Mouse (Mus musculus): Measurements from ENCODE around the gene Rora.

Gene Rora

DNA sequence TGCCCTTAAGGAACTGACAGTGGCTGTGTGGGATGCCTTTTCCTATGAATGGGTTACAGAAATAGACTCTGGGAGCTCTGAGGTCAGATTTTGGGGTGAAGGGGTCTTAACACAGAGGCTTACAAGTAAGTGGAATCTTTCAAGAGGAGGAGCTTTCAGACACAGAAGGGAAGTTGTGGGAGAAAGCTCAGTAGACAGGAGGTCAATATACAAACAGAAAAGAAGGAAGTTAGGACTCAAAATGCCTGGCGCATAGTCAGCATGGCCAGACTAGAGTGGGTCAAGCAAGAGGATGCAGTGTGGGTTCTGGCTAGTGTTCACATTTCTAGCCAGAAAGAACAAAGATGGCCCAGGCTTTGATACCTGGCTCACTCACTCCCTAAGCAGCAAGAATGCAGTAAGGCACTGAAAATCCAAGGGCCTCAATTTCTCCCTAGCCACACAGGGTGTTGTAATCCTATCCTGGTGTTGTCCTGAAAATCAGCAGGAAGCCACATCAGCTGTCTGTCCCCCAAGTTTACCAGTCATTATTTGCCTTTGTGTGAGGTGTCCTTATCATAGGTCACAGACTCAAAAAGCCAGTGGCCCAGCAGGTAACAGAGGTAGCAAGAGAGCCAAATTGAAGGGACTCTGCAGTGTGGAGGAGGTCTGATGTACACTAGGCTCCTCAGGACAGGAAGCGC is 456.2 kb downstream of the Rora start:
- no peak for DNase-seq

DNA sequence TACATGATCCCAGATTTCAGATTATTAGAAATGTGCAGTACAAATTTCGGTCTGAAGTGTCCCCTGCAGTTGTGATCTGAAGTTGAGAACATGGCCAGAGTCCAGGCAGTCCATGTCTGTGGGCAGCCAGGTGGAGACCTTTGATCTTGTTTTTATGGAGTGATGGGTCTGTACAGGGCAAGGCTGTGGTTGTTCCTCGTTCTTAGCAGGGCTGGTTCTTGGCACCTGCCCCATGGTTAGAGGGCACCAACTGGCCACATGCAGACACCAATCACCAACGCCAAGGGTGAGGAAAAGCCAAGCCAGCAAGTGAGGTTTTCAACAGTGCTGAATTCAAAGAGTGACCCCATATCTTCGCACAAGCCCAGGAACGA is 456.7 kb downstream of the Rora start:
- no peak for DNase-seq

- DNase-seq: no peak
Measured at GRCm38 (mm10) chr9:69110706-69111105, 457.1 kb downstream of the Rora start.

DNA sequence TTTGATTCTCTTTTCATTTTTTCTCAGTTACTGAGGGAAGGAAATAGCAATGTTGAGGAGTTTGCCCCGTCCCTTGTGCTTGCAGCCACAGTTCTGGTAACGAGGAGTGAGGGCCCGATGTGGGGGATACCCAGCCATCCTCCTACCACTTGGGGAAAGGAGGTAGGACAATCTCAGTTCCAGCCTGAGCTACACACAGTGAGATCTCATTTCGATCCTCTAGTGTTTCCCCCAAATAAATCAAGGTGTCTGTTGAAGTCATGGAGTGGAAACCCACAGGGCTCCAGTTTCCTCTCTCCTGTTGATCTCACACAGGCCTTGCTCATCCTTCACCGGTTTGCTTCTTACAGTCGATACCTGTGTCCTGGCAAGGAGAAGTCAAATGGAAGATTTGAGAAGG is 458.0 kb downstream of the Rora start:
- no peak for DNase-seq

DNA sequence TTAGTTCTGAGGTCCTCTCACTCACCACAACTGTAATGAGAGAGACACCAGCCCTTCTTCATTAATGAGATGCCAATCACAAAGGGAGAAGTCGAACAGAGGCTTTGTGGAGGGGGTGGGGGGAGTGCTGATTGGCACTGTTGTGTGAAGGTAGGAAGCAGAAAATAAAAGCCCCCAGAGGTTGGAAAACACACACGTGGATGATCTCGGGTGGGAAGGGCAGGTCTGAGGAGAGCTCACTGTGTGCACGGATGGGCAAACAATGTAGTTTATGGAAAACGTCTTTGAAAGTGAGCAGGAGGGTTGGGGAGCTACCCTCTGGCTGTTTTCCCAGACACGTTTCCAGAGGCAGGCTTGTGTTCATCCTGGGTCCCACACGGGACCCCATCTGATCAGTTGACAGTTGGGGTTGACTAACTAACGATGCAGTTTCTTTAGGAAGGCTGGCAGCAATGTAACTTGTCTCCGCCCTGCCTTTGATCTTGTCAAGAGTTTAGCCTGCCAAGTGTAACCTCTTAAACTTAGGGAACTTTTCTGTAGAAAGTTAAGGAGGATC is 460.9 kb downstream of the Rora start:
- DNase-seq: no peak

DNA sequence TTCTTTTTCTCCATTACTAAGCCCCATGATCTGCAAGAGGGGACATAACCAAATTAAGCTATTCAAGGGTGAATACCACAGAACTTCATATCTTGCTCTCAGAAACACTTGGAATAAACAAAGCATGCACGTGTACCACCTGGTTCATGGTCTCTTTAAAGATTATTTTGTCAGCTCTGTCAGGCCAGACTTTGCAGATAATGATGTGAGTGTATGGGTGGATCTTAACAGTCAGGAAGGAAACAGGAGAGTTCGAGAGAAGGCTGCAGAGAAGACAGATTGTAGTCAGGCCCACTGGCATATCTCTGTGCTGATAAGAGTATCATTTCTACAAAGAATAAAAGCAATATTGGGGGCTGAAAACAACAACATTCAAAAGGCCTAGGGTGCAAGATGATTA is 463.2 kb downstream of the Rora start:
- no peak for DNase-seq

- no peak for DNase-seq
Measured at GRCm38 (mm10) chr9:69121117-69121740, 467.6 kb downstream of the Rora start.

GRCm38 (mm10) chr9:69125011-69125786 is 471.6 kb downstream of the Rora start:
- peak; percentile 51 for DNase-seq

DNA sequence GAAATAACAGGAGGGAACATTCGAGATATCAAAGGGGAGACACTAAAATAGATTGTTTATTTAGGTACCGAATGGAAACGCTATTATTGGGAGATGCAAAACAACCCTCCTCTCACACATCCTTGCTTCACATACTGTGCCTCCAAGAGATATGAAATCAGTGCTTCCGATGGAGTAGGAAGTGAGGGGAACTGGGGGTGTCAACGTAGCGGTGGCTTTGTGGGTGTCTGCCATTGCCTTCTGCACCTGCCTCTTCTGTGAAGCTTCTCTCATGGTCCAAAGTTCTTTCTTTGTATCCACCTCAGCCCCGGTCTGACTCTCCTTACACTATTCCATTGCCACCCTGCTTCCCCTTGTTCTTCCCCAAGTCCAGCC is 472.2 kb downstream of the Rora start:
- DNase-seq: no peak

DNA sequence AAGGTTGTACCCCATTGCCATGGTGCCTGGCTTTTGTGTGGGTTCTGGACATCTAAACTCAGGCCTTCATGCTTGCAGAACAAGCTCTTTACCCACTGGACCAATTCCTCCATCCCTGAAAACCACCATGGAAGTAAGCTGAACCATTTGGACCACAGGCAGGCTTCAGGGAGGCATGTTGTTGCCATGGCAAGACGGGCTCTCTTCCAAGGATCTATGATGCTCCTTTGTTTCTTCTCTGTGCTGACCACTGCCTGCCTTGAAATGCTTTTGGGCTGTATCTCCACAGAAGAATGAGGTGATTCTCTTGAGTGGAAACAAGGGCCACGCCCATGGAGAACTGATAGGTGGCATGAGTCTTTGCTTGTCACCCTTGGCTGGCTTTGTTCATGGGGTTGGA is 473.0 kb downstream of the Rora start:
- no peak for DNase-seq

- DNase-seq: no peak
Measured at GRCm38 (mm10) chr9:69128335-69128734, 474.7 kb downstream of the Rora start.

DNA sequence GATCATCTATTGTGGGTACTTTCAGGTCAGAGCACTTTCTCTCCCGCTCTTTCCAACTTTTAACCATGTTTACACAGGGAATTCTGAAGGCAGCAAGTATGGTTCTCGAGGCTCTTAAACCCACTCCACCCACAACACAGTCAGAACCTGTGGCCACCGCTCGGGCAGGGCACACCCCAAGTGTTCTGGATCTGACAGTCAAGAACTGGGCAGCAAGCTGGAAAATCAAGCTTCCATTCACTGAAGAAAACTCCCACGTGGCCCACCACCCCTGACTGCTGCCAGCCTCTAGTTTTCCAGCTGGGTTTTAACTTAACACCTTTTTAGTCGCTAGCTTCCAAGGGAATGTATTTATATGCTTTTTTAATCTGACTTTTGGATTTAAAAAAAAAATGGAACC is 479.4 kb downstream of the Rora start:
- DNase-seq: peak; percentile 24

- peak; percentile 40 for DNase-seq
Measured at GRCm38 (mm10) chr9:69133696-69134095, 480.1 kb downstream of the Rora start.

DNA sequence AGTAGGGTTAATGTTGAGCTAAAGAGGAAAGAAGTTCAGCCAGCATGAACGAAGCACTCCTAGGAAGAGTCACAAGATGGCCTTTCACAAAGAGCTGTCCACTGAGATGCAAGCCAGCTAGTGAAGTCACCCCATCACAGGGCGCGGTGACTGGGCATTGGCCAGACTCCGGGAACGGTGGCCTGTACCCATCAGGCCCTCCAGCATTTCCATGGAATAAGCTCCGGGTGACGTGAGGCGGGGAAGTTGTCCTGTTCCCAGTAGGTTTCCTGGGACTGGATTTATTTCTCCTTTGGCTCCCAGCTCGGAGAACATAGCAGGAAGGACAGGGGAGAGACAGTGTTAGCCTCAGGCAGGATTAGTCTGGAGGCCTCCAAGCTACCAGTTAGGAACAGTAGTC is 481.0 kb downstream of the Rora start:
- DNase-seq: peak; percentile 53

GRCm38 (mm10) chr9:69136821-69137220 is 483.2 kb downstream of the Rora start:
- no peak for DNase-seq

- no peak for DNase-seq
Measured at GRCm38 (mm10) chr9:69137398-69137797, 483.8 kb downstream of the Rora start.

DNA sequence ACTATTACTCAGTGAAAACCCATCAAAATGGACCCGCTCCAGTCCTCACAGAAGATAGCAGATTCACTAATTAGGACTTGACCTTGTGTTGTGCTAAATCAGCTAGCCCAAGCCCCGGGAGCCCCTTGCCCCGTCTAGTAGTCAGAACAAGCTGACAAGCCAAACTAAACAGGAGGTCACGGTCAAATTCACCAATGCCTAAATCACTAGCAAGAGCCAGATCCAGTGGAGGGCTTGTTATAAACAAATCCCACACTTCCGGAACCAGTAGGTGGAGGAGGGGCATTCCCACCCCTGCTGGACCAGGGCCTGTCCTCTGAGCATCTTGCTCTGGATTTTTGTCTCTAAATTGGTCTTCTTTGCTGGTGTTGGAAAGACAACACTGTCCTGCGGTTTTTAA is 486.6 kb downstream of the Rora start:
- peak; percentile 28 for DNase-seq

DNA sequence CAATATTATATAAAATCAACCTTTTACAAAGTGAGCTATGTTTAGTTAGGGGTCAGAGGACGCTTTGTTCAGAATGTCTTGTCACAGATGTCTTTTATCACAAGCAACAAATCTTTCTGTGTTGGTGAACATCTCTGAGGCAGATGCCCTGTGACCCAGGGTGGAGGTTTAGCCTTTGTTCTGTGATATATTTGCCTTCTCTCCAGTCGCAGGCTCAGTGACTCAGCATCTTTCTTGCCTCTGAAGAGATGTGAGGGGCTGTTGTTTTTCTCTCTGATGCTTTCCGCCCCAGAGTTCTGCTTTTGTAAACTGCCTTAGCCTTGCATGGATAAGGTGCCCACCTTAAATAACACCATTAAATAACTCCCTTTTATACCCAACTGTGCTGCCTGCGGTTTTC is 488.3 kb downstream of the Rora start:
- no peak for DNase-seq

GRCm38 (mm10) chr9:69146937-69147336 is 493.4 kb downstream of the Rora start:
- DNase-seq: no peak

GRCm38 (mm10) chr9:69150224-69150623 is 496.6 kb downstream of the Rora start:
- no peak for DNase-seq

DNA sequence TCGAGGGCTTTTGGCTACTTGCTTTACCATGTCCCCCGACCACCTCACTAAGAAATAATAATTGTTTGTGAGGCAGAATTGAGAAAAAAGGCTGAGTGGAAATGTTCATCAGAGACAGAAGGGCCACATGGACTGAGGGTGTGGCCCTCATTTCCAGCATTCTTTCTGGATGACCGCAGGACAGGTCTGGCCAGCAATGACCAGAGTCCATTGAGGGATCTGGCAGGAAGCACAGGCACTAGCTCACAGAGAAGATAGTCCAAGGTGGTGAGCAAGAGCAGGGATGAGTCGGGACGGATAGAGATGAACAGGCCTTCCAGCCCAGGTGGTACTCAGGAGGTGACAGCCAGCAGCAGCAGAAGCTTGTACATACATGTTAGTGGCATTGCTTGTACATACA is 501.1 kb downstream of the Rora start:
- no peak for DNase-seq

DNA sequence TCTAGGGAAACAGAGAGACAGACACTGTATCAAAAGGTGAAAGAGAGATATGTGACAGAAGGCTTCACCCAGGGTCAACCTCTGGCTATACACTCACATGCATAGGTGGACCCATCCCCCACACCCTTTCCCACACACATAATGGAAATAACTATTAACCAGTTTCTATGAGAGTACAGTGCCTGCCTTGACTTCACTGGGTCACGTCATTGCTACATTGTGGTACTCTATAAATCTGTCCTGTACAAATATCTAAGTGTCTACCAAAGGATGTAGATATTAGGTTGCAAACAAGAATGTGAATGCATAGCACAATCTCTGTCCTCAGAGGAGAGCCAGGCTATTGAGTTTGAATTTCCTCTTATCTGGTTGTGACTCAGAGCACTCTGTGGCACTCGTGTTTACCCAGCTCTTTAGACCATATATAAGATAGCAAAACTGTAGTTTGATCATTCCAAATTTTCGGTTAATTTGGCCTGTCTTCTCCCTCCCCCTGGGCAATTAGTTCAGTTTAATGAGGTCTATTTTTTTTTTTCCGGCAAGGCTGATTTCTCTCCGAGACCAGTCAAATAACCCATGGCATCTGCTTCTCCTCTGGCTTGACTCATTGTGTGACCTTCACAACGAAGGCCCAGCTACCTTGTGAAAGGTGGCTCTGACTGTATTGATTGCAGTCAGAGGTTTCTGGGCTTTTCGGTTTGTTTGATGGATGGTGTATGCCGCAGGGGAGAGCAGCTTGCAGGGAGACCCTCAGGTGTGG is 502.4 kb downstream of the Rora start:
- DNase-seq: no peak

DNA sequence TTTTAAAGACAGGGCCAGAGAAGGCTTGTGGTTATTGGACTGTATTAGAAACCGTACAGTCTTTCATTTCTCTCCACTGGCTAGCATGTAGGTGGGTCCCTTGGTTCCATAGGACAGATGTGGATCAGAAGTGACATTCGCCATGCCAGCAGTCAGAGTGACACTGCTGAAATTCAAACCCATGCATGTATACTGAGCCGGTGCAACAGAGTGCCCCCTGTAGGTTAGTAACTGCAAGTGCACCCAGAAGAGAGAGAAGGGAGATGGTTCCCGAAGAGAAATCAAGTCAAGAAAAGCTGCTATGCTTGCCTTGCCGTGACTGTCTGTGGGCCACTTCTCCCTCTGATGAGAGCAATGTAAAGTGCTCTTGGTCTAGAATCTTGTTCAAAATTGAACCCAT is 507.2 kb downstream of the Rora start:
- no peak for DNase-seq
